Mouse (Mus musculus) layer of hippocampus, adult 18-20 months (tissue): ENCODE results near the gene B3gnt2. TPM values are rescaled to one million over a fixed set of nuclear protein-coding genes. Genes with fewer than 3 reads are reported as not detected.

ENCODE experiments used
- DNase-seq, 2 experiments: peaks; one replicate each; pipeline ENCODE4 v3.0.0; 2022; ENCODE audit warnings: low spot score in 2 of 2
- total RNA-seq, 2 experiments: library from RNA; stranded (reverse); gene quantifications; 2 replicates each; pipeline ENCODE4 v1.2.3; 2021

The B3gnt2 gene
- total RNA-seq, 2 experiments from 2014 or later = 12.9 to 14.7 TPM

DNA sequence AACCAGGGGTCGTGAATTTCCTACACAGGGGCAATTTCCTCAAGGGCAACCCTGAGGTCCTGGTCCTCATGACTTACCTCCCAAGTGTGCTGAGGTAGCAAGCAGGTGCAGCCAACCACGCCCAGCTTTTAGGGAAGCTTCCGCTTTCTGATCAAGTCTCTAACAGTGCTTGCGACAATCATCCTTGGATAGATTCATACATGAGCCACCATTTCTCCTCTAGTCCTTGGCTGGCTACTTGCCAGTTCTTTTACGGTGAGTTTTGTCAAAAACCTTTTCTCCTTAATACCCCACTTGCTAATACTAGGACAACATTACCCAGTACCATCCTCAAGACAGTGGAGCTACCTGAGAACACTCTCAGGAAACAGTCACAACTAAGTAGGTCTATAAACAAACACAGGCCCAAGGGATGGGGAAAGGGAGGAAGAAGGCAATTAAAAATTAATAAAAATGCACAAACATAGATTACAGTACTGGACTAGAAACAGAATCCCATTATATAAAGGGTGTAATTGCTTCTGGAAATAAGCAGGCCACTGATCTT lies 12.0 kb downstream of the B3gnt2 start:
- no peak for DNase-seq

DNA sequence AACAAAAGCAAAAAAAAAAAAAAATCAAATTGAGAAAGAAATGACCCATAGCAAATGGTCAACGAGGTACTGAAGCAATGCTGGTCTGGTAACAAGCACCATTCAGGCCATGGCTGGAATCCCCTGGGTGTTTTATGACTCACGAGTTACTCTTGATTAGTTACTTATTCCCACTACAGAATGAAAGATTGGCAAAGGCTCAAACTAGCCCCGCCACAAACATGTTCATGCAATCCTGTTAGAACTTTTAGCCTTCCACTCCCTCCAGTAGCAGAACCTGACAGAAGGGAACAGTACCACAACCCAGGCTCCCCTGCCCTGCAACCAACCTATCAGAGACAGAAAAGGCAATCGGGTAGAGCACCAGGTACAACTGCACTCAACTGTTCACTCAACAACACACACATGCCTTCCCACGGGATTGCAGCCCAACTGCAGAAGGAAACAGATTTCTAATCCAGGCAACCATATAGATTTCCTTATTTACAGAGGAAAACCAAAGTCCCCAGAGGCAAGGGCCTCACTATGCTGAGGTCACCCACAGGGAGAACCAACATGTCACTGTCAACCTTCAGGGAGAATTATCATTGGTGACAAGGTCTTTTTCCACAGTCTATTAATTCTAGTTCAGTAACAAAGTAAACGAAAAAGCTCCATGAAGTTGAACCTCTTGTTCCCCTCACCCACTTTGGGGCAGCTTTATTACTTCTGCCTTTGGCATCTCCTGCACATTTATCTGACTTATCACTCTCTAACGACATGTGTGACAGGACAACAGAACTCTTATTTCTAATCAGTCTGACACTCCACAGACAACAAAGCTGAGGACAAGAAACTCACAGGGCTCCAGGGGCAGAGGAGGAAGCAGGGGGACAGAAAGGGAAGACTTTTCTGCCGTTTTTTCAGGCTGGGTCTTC lies 12.8 kb downstream of the B3gnt2 start:
- no peak for DNase-seq

DNA sequence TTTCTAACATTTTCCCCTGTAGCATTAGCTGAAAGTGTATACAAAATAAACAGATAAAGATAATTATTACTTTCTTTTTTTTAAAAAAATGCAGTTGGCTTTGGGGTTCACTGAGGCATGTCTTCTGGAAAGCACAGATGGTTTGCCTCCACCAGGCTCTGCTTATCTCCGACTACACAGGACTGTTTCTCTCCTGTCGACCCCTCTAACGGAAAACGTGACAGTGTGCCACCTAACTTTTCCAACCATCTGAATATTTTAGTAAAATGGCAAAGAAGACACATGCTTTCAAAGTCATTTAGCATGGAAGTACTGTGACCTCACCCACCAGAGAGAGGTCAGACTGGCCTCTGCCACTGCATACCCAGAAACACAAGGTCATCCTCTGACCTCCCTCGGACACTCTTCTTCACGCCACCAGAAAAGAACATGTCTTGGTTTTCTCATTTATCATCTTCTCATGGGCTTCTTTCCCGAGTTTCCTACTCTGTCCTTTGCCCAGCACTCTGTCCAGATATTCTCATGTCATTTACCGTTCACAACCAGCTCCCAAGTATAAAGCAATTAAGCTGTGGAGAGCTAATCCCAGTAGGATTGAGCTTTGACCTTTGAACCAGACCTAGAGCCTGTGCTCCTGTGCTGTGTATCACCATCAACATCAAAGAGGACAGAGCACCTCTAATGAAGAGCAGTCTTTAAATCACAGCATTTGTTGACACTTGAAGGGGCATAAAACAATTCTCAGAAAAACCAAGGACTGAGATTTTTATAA lies 13.6 kb downstream of the B3gnt2 start:
- DNase-seq = no peak

- no peak for DNase-seq
Measured at GRCm38 (mm10) chr11:22846093-22846835, 14.5 kb downstream of the B3gnt2 start.

DNA sequence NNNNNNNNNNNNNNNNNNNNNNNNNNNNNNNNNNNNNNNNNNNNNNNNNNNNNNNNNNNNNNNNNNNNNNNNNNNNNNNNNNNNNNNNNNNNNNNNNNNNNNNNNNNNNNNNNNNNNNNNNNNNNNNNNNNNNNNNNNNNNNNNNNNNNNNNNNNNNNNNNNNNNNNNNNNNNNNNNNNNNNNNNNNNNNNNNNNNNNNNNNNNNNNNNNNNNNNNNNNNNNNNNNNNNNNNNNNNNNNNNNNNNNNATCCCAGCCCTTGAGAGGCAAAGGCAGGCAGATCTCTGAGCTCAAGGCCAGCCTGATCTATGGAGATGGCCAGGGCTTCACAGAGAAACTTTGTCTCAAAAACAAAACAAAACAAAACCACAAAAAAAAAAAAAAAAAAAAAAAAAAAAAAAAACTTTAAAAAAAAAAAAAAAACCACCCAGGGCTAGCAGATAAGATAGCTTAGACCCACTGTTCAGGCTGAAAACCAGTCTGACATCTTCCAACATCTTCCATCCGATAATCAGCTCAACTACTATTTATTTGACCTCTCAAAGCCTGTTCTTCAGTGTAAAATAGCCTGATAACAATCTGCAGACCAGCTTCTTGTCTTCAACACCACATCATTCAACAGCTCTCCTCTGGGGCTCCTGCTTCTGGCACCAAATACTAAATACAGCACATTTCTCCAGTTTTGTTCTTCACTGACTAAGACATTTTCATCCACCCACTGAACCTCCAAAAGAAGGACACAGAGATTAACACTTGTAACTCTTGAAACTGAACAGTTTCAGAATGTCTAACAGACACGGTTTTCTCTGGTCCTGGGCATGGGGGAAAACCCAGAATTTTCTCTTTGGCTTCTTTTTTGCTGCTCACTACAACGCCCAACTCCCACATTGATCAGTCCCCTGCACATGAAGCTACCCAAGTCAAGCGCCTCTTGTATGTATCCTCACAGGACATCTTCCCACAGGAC lies 15.7 kb downstream of the B3gnt2 start:
- no peak for DNase-seq

DNA sequence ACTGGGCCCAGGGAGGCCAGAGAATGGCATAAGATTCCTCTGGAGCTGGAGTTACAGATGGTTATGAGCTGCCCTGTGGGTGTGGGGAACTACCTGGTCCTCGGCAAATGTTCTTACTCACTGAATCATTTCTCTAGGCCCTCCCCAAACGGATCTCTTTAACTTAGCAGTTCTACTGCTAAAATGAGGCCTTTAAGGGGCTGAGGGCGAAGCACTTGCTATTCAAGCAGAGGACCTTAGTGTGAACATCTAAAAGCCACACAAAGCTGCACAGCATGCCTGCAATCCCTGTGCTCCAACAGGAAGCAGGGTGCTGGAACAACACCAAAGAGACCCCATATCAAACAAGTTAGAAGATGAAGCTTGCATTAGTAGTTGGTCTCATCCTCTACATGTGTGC lies 21.3 kb downstream of the B3gnt2 start:
- DNase-seq = no peak

DNA sequence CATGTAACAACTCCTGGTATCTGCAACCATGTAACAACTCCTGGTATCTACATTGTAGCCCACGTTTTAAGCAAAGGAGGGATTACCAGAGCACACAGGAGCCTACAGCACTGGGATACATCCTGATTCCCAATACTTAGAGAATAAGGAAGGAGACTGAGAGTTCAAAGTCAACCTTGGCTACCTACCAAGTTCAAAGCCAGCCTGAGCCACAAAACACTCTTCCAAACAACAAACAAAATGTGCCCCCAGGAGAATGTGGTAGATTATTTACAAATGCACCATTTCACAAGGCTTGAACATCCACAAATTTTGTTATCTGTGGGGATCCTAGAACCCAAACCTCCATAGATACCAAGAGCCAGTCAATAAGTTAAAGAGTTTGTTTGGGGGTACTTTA lies 22.4 kb downstream of the B3gnt2 start:
- no peak for DNase-seq

GRCm38 (mm10) chr11:22836269-22836668 lies 24.5 kb downstream of the B3gnt2 start:
- no peak for DNase-seq

GRCm38 (mm10) chr11:22832600-22832999 lies 28.2 kb downstream of the B3gnt2 start:
- no peak for DNase-seq

DNA sequence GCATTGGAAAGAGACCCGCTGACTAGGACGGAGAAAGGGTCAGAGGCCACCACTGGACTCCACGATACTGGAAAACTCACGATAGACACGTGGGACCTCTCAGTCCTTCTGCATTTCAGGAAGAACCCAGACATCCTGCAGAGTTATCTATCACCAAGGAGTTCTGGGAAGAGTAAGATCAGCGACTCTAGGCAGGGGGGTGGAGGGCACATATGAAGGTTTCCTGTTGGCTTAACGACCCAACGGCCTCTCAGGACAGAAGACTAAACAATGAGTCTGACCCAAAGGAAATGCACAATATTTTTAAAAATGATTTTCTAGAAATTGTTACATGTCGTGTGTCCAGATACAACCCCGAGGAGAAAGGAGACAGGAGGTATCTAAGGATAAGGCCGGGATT lies 28.8 kb downstream of the B3gnt2 start:
- no peak for DNase-seq

DNA sequence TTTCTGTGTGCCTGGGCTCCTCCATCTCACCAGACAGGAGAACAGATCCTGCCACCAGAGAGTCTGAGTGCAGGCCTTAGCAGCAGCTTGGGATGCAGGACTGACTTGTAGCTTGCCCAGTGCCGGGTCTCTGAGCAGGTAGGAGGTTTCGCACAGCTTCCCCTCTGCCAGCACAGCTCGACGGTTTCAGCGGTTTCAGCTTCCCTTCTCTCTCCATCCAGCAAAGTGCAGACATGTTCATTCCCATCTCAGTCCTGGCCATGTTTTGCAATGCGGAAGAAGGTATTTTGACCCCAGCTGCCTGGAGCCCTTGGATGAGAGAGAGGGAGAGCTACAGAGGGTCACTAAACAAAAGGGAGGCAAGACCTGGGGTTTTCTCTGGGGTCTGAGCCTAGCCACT lies 30.1 kb downstream of the B3gnt2 start:
- no peak for DNase-seq

- DNase-seq = no peak
Measured at GRCm38 (mm10) chr11:22830179-22830611, 30.6 kb downstream of the B3gnt2 start.

DNA sequence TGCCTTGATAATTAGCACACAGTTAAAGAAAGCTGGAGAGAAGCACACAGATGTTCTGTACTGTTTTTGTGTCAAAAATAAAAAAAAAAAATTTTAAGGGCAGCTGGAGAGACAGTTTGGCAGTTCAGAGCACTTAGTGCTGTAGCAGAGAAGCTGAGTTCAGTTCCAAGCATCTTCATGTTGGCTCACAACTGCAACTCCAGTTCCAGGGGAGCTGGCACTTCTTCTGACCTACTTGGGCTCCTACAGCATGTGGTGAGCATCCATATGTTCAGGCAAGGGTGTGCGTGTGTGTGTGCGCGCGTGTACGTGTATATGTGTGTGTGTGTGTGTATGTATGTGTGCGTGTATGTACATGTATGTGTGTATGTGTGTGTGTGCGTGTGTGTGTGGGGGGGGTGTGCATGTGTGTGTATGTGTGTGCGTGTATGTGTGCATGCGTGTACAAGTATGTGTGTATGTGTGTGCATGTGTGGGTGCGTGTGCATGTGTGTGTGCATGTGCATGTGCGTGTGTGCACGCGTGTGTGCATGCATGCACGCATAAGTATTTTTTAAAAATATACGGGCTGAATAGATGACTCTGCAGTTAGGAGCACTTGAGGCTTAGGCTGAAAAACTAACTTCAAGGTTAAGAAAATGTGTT lies 31.7 kb downstream of the B3gnt2 start:
- no peak for DNase-seq

DNA sequence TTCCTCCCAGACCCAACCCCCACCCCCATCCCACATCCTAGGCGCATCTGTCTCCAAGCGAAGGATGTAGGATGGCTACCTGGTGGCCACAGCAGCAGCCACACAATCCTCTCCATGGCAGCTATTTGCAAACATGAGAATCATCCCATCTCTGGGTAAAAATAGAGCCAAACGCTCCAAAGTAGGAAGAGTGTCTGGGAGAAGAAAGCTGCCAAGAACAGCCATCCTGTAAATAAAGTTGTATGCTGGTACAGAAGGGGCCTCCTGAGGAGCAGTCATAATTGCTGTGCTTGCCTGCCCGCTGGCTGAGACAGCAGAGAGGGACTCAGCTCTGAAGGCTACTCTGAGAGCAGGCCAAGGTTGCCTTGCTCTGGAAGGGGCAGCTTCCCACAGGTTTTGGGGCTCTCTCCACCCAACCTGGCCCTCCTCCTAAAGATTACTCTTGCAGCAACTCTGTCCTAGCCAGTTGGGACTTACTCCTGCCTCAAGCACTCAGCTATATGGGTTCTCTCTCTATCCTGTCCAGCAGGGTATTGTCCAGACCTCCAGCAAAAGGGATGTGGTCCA lies 33.2 kb downstream of the B3gnt2 start:
- no peak for DNase-seq

DNA sequence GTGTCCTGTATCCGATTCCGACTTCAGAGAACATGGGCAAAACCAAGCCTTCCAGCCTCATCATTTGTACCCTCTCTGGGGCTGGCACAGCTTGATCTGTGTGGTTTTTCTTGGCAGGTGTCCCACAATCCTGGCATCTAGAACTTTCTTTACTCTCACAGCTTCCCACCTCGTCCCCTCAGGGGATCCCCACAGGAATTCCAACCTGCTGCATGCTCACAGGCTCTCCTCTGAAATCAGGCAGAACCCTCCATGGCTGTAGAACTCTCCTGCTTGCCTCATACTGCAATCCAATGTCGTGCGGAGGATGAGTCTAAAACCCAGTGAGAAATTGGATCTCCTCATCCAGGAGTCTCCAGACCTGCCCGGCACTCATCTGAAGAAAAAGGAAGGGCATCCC lies 34.1 kb downstream of the B3gnt2 start:
- no peak for DNase-seq

- DNase-seq = no peak
Measured at GRCm38 (mm10) chr11:22826051-22826450, 34.7 kb downstream of the B3gnt2 start.

- no peak for DNase-seq
Measured at GRCm38 (mm10) chr11:22825548-22825947, 35.2 kb downstream of the B3gnt2 start.

- no peak for DNase-seq
Measured at GRCm38 (mm10) chr11:22824049-22824705, 36.6 kb downstream of the B3gnt2 start.

- no peak for DNase-seq
Measured at GRCm38 (mm10) chr11:22821243-22821642, 39.5 kb downstream of the B3gnt2 start.
